Mouse (Mus musculus) heart, embryonic 10.5 days (tissue): Measurements from ENCODE around the gene Scd1. TPM values are rescaled to one million over a fixed set of nuclear protein-coding genes. Genes with fewer than 3 reads are reported as not detected.
A peak's percentile ranks its signal among the peaks of the same experiment; 100 is the strongest.
"Not testable (repeated sequence)": the region's sequence is repeated elsewhere in the genome, so short reads cannot be mapped to it uniquely, and the experiment has no call there.

Experiments
- DNase-seq: peaks from one replicate; pipeline ENCODE4 v3.0.0-alpha.2; 2017; ENCODE audit warnings: low spot score
- H3K27ac ChIP-seq: fragments of 300-500 bp; sonication (generic); 2 replicates; pipeline ENCODE4 v1.5.1; 2016; ENCODE audit warnings: mild to moderate bottlenecking
- H3K27me3 ChIP-seq: fragments of 300-500 bp; sonication (generic); 2 replicates; pipeline ENCODE4 v1.6.1; 2016; ENCODE audit warnings: mild to moderate bottlenecking; ENCODE audit not compliant: poor library complexity, insufficient read depth, severe bottlenecking
- H3K36me3 ChIP-seq: fragments of 300-500 bp; sonication (generic); 2 replicates; pipeline ENCODE4 v1.6.1; 2016; ENCODE audit warnings: mild to moderate bottlenecking, moderate library complexity
- H3K4me1 ChIP-seq: fragments of 300-500 bp; sonication (generic); 2 replicates; pipeline ENCODE4 v1.6.1; 2016; ENCODE audit warnings: mild to moderate bottlenecking
- H3K4me3 ChIP-seq: fragments of 300-500 bp; sonication (generic); 2 replicates; pipeline ENCODE4 v1.5.1; 2016; ENCODE audit warnings: mild to moderate bottlenecking, moderate library complexity
- H3K9me3 ChIP-seq: fragments of 300-500 bp; sonication (generic); 2 replicates; pipeline ENCODE4 v1.6.1; 2016; ENCODE audit warnings: mild to moderate bottlenecking, moderate library complexity
- WGBS: fragments of 180-500 bp; shearing (Covaris S2); methylation state at CpG from one replicate; pipeline ENCODE4 v1.1.7; 2016; 5-methylcytosine and 5-hydroxymethylcytosine counted together
- polyA plus RNA-seq: library from polyadenylated mRNA; unstranded; fragments of >200 nt; fragmentation: Nextera tagmentation; extraction: Ambion mirVana; gene quantifications from 2 replicates; pipeline ENCODE4 v1.2.1, GENCODE M21; 2016

The Scd1 gene
- polyA plus RNA-seq, 1 experiment from 2014 or later: 5.5 TPM

GRCm38 (mm10) chr19:44376511-44376951 is 31.1 kb downstream of the Scd1 start:
- Histone ChIP-seq H3K27ac (no peak overlapping the region), H3K36me3 (no peaks in the 10 kb centered on the region), H3K4me3 (no peak overlapping the region), H3K4me1 (peaks cover 6% of the 10 kb centered on the region), H3K9me3 (no peaks in the 10 kb centered on the region), H3K27me3 (no peaks in the 10 kb centered on the region)
- no peak for DNase-seq
- 35% methylated on average over 3 of the region's 3 CpGs for WGBS

- Histone ChIP-seq H3K36me3 (no peaks in the 10 kb centered on the region), H3K9me3 (no peaks in the 10 kb centered on the region), H3K4me3 (no peak overlapping the region), H3K4me1 (peaks cover 5% of the 10 kb centered on the region), H3K27ac (no peak overlapping the region), H3K27me3 (no peaks in the 10 kb centered on the region)
- peak; percentile 88 for DNase-seq
- 23% methylated on average over 6 of the region's 6 CpGs for WGBS
These were observed 34.7 kb downstream of the Scd1 start for GRCm38 (mm10) chr19:44372969-44373368.

DNA sequence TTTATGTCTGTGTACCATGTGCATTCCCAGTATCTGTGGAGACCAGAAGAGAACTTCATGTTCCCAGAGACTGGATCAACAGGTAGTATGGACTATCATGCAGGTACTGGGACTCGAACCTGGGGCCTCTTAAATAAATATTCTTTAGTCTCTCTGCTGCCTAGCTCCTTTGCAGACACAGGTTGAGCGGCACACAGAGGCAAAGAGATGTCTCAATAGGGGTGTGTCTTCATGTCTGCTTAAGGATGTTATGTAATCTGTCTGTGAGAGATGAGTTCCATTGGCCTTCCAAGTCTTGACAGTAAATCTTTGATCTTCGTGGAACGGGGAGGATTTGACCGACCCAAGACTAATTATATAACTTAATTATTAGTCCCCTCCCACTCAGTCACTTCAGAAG is 37.4 kb downstream of the Scd1 start:
- WGBS: 76% methylated on average over 5 of the region's 5 CpGs
- Histone ChIP-seq H3K4me1 (no peaks in the 10 kb centered on the region), H3K36me3 (no peaks in the 10 kb centered on the region), H3K27me3 (no peaks in the 10 kb centered on the region), H3K27ac (no peak overlapping the region), H3K4me3 (no peak overlapping the region), H3K9me3 (no peaks in the 10 kb centered on the region)
- DNase-seq: no peak

DNA sequence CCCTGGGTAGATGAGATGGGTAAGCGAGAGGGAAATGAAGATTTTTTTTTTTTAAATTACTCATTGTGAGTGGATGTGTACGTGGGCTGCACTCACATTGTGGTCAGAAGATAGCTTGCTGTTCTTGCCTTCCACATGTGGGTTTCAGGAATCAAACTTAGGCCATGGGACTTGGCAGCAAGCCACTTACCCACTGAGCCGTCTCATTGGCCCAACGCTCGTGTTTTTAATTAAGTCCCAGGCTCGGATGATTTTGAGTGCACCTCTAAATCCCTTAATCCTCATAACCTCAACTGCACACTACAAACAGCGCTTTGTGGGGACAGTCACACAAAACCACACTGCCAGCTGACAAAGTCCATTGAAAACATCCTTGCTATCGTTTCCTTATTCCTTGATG is 38.3 kb downstream of the Scd1 start:
- H3K9me3 ChIP-seq: no peaks in the 10 kb centered on the region
- H3K27me3 ChIP-seq: no peaks in the 10 kb centered on the region
- H3K27ac ChIP-seq: no peak overlapping the region
- H3K4me3 ChIP-seq: no peak overlapping the region
- H3K36me3 ChIP-seq: no peaks in the 10 kb centered on the region
- WGBS: 78% methylated on average over 8 of the region's 8 CpGs
- no peak for DNase-seq
- no peaks in the 10 kb centered on the region for H3K4me1 ChIP-seq

DNA sequence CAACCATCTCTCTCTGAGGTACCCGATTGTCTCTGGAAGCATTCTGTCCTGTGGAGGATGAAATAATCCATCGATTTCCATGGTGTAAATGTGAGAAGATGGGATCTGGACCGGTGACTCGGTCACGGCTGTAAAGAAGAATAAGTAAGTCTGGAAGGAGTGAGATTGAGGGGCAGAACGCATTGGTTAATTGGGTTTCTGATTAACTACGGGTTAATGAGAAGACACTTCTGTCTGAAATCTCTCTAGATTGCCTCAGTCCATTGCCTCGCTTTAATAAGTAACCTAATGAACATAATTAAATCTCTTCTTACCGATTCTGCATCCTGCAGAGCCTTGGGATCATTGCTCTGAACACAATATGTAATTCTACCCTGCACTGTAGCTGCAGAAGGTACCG is 40.6 kb downstream of the Scd1 start:
- H3K4me3 ChIP-seq, H3K27ac ChIP-seq, DNase-seq, H3K9me3 ChIP-seq, H3K27me3 ChIP-seq, H3K4me1 ChIP-seq, H3K36me3 ChIP-seq: not testable (repeated sequence)
- 82% methylated on average over 10 of the region's 10 CpGs for WGBS

DNA sequence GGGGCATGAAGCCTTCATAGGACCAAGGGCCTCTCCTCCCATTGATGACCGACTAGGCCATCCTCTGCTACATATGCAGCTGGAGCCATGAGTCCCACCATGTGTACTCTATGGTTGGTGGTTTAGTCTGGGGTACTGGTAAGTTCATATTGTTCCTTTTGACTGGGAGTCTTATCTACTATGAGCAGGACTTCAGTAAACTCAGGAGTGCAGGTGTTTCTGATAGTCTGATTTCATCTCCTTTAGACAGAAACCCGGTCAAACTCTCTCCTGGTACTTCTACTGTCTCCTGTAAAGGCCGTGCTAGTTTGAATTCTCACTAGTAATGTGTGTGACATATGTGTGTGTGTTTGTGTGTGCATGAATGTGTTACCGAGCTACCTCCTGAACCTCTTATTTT is 41.9 kb downstream of the Scd1 start:
- H3K4me3 ChIP-seq: no peak overlapping the region
- no peak for DNase-seq
- WGBS: 83% methylated on average over 4 of the region's 4 CpGs
- H3K4me1 ChIP-seq: no peaks in the 10 kb centered on the region
- no peaks in the 10 kb centered on the region for H3K27me3 ChIP-seq
- H3K9me3 ChIP-seq: no peaks in the 10 kb centered on the region
- H3K27ac ChIP-seq: no peak overlapping the region
- H3K36me3 ChIP-seq: no peaks in the 10 kb centered on the region

DNA sequence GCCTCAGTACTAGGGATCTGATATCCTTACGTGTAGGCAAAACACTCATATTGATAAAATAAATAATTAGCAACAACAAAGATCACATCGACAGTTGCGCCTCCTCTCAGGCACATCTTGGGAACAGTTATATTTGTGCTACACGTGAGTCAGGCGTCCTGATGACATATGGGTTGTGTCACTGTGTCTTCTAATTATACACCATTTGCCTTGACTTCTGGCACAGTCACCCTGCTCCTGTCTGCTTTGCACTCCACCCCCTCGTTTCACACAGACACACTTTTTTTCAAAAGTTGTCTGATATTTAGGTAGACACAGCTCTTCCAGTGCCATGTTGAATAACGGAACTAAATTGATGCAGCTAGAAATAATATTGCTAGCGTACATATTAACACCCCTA is 43.6 kb downstream of the Scd1 start:
- Histone ChIP-seq H3K9me3 (no peaks in the 10 kb centered on the region), H3K27ac (no peak overlapping the region), H3K4me3 (no peak overlapping the region), H3K4me1 (no peaks in the 10 kb centered on the region; the same call in 1 of the 2 replicates), H3K36me3 (no peaks in the 10 kb centered on the region), H3K27me3 (no peaks in the 10 kb centered on the region)
- DNase-seq: no peak
- 78% methylated on average over 8 of the region's 8 CpGs for WGBS

- DNase-seq: peak; percentile 82
- no peak overlapping the region for H3K4me3 ChIP-seq
- WGBS: 19% methylated on average over 13 of the region's 13 CpGs
- no peak overlapping the region for H3K27ac ChIP-seq
- no peaks in the 10 kb centered on the region for H3K27me3 ChIP-seq
- no peaks in the 10 kb centered on the region for H3K36me3 ChIP-seq
- no peaks in the 10 kb centered on the region for H3K9me3 ChIP-seq
- no peaks in the 10 kb centered on the region; the same call in 1 of the 2 replicates for H3K4me1 ChIP-seq
These were observed 44.1 kb downstream of the Scd1 start for GRCm38 (mm10) chr19:44363529-44363928.

GRCm38 (mm10) chr19:44358700-44359099 is 49.0 kb downstream of the Scd1 start:
- no peak overlapping the region for H3K27ac ChIP-seq
- no peak for DNase-seq

DNA sequence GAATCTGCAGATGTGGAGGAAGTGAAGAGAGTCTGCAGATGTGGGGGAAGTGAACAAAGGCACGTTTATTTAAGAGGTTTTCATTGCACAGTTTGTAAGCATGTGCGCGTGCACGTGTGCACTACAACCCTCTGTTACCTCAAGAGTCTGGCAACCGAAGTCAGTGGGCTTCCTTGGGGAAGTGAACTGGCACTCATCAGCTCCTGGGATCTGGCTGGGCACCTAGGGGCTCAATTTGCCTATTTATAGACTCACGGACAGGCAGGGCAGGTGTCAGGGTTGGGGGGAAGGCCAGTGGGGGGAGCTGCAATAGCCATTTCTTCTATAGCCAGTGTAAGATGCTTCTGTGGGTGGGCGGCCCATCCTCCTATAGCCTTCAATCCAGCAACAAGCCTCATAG is 55.9 kb downstream of the Scd1 start:
- no peak for DNase-seq
- Histone ChIP-seq H3K27ac (no peak overlapping the region), H3K27me3 (no peaks in the 10 kb centered on the region; the same call in 1 of the 2 replicates), H3K4me3 (no peak overlapping the region), H3K36me3 (no peaks in the 10 kb centered on the region), H3K4me1 (no peaks in the 10 kb centered on the region), H3K9me3 (no peaks in the 10 kb centered on the region)
- WGBS: 71% methylated on average over 7 of the region's 7 CpGs

More at GRCm38 (mm10) chr19:44358700-44359099, 49.0 kb downstream of the Scd1 start:
- 72% methylated on average over 8 of the region's 8 CpGs for WGBS
- no peak overlapping the region for H3K4me3 ChIP-seq
- no peaks in the 10 kb centered on the region for H3K9me3 ChIP-seq
- H3K27me3 ChIP-seq: no peaks in the 10 kb centered on the region
- H3K36me3 ChIP-seq: no peaks in the 10 kb centered on the region
- H3K4me1 ChIP-seq: no peaks in the 10 kb centered on the region; the same call in 1 of the 2 replicates

GRCm38 (mm10) chr19:44349689-44350088 is 58.0 kb downstream of the Scd1 start:
- H3K27ac ChIP-seq: no peak overlapping the region
- WGBS: 84% methylated on average over 8 of the region's 8 CpGs
- H3K4me3 ChIP-seq: no peak overlapping the region
- H3K36me3 ChIP-seq: no peaks in the 10 kb centered on the region
- H3K27me3 ChIP-seq: peaks cover 3% of the 10 kb centered on the region; the same call in 1 of the 2 replicates
- no peak for DNase-seq
- H3K9me3 ChIP-seq: no peaks in the 10 kb centered on the region
- H3K4me1 ChIP-seq: no peaks in the 10 kb centered on the region

Other genes starting within 250 kb of the Scd1 start
- gene Pkd2l1, start 215.4 kb downstream of the Scd1 start, polyA plus RNA-seq: not detected in 2 replicates
- gene Scd3, start 204.6 kb downstream of the Scd1 start, polyA plus RNA-seq: 0.15 and 0.64 TPM in 2 replicates
- gene Scd2, start 114.2 kb downstream of the Scd1 start, polyA plus RNA-seq: 195 and 207 TPM in 2 replicates
- 0.06 and 0.16 TPM in 2 replicates for gene Scd4, start 74.8 kb downstream of the Scd1 start, polyA plus RNA-seq
- not detected in 2 replicates for gene Wnt8b, start 85.6 kb upstream of the Scd1 start, polyA plus RNA-seq
- gene Sec31b, start 138.0 kb upstream of the Scd1 start, polyA plus RNA-seq: 1.0 and 1.9 TPM in 2 replicates
- gene Gm20538, start 145.0 kb upstream of the Scd1 start, polyA plus RNA-seq: not detected in 2 replicates
- gene Ndufb8, start 147.6 kb upstream of the Scd1 start, polyA plus RNA-seq: 861 and 988 TPM in 2 replicates
- gene Hif1an, start 155.0 kb upstream of the Scd1 start, polyA plus RNA-seq: 35.4 and 43.6 TPM in 2 replicates